Mouse (Mus musculus) intestine, embryonic 15.5 days (tissue): Measurements from ENCODE around the gene Tsen2. TPM values are rescaled to one million over a fixed set of nuclear protein-coding genes. Genes with fewer than 3 reads are reported as not detected.

Source experiments
- ATAC-seq: fragments of 200-750 bp; cut with Nextera tagmentation; 2 replicates; pipeline ENCODE4 v1.8.0; 2017; ENCODE audit warnings: moderate TSS enrichment, moderate library complexity
- H3K27ac ChIP-seq: fragments of 300-500 bp; sonication (generic); 2 replicates; pipeline ENCODE4 v1.5.1; 2015; ENCODE audit warnings: mild to moderate bottlenecking, inconsistent platforms
- H3K27me3 ChIP-seq: fragments of 300-500 bp; sonication (generic); replicated peaks from 2 replicates; pipeline ENCODE4 v1.6.1; 2015; ENCODE audit warnings: inconsistent platforms
- H3K36me3 ChIP-seq: fragments of 300-500 bp; sonication (generic); 2 replicates; pipeline ENCODE4 v1.6.1; 2015; ENCODE audit warnings: inconsistent platforms
- H3K4me1 ChIP-seq: fragments of 300-500 bp; sonication (generic); replicated peaks from 2 replicates; pipeline ENCODE4 v1.6.1; 2015; ENCODE audit warnings: inconsistent platforms
- H3K4me2 ChIP-seq: fragments of 300-500 bp; sonication (generic); replicated peaks from 2 replicates; pipeline ENCODE4 v1.6.1; 2015; ENCODE audit warnings: mild to moderate bottlenecking, inconsistent platforms
- H3K4me3 ChIP-seq: fragments of 300-500 bp; sonication (generic); replicated peaks from 2 replicates; pipeline ENCODE4 v1.5.1; 2015; ENCODE audit warnings: inconsistent platforms
- H3K9ac ChIP-seq: fragments of 300-500 bp; sonication (generic); 2 replicates; pipeline ENCODE4 v1.6.1; 2015; ENCODE audit warnings: inconsistent platforms
- H3K9me3 ChIP-seq: fragments of 300-500 bp; sonication (generic); 2 replicates; pipeline ENCODE4 v1.6.1; 2016; ENCODE audit warnings: inconsistent platforms
- WGBS: fragments of 180-500 bp; shearing (Covaris S2); methylation state at CpG from one replicate; pipeline ENCODE4 v1.1.7; 2015; 5-methylcytosine and 5-hydroxymethylcytosine counted together
- polyA plus RNA-seq: library from polyadenylated mRNA; unstranded; fragments of >200 nt; fragmentation: Nextera tagmentation; extraction: Ambion mirVana; gene quantifications from 2 replicates; pipeline ENCODE4 v1.2.1, GENCODE M21; 2015

Tsen2 gene
- 26.9 and 27.4 TPM in 2 replicates for polyA plus RNA-seq

- WGBS, result under 1% methylated on average over 38 of the region's 38 CpGs
- H3K4me1 ChIP-seq, result peaks cover 13% of the 10 kb centered on the region
Observed at GRCm38 (mm10) chr6:115544442-115544970, at the start of gene Tsen2. TSS of gene Tsen2 (plus strand) at chr6:115544664.

GRCm38 (mm10) chr6:115499540-115499939 is 44.9 kb upstream of the Tsen2 start:
- no peaks in the 10 kb centered on the region for H3K36me3 ChIP-seq
- H3K4me1 ChIP-seq, result peaks cover 12% of the 10 kb centered on the region
- no peaks in the 10 kb centered on the region for H3K27me3 ChIP-seq
- H3K4me3 ChIP-seq, result no peak overlapping the region
- 77% methylated on average over 14 of the region's 14 CpGs for WGBS
- H3K27ac ChIP-seq, result no peak overlapping the region
- no peaks in the 10 kb centered on the region for H3K9me3 ChIP-seq
- ATAC-seq, result no peak
- H3K9ac ChIP-seq, result no peak overlapping the region
- no peak overlapping the region for H3K4me2 ChIP-seq

More at GRCm38 (mm10) chr6:115544442-115544970, at the start of gene Tsen2:
- Histone ChIP-seq H3K9ac (peak within 1 kb of the TSS; percentile 91), H3K36me3 (peaks cover 2% of the 10 kb centered on the region; the same call in 1 of the 2 replicates), H3K9me3 (no peaks in the 10 kb centered on the region), H3K4me2 (peak within 1 kb of the TSS; percentile 84), H3K27me3 (no peaks in the 10 kb centered on the region), H3K27ac (peak within 1 kb of the TSS; percentile 86), H3K4me3 (peak within 1 kb of the TSS; percentile 79)
- ATAC-seq, result peak; percentile 93

DNA sequence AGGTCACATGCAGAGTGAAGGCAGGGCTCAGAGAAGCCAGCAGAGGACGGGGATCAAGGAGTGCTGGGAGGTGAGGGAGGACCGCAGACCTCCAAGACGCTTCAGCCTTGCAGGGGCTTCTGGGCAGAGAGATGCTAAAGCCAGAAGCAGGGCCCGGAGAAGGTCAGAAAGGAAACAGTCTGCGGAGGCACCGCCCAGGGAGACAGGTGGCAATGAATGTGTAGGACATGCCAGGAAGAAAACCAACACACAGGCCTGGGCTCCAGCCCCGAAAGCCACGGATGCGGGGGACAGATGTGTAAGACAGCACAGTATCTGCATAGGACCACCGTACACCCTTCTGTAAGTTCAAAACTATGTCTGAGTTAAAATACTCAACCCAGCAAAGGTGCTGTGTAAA is 44.2 kb upstream of the Tsen2 start:
- 86% methylated on average over 10 of the region's 10 CpGs for WGBS
- H3K27me3 ChIP-seq, result no peaks in the 10 kb centered on the region
- no peak overlapping the region for H3K27ac ChIP-seq
- H3K9me3 ChIP-seq, result no peaks in the 10 kb centered on the region
- no peak for ATAC-seq
- H3K9ac ChIP-seq, result no peak overlapping the region
- H3K36me3 ChIP-seq, result no peaks in the 10 kb centered on the region
- H3K4me2 ChIP-seq, result no peak overlapping the region
- H3K4me3 ChIP-seq, result no peak overlapping the region
- peaks cover 16% of the 10 kb centered on the region for H3K4me1 ChIP-seq

- H3K27me3 ChIP-seq, result no peaks in the 10 kb centered on the region
- WGBS, result 39% methylated on average over 3 of the region's 3 CpGs
- H3K4me3 ChIP-seq, result no peak overlapping the region
- H3K4me2 ChIP-seq, result no peak overlapping the region
- H3K36me3 ChIP-seq, result no peaks in the 10 kb centered on the region
- no peak for ATAC-seq
- H3K9me3 ChIP-seq, result no peaks in the 10 kb centered on the region
- peaks cover 16% of the 10 kb centered on the region for H3K4me1 ChIP-seq
- no peak overlapping the region for H3K27ac ChIP-seq
- no peak overlapping the region for H3K9ac ChIP-seq
Observed at GRCm38 (mm10) chr6:115501131-115501530, 43.3 kb upstream of the Tsen2 start.

DNA sequence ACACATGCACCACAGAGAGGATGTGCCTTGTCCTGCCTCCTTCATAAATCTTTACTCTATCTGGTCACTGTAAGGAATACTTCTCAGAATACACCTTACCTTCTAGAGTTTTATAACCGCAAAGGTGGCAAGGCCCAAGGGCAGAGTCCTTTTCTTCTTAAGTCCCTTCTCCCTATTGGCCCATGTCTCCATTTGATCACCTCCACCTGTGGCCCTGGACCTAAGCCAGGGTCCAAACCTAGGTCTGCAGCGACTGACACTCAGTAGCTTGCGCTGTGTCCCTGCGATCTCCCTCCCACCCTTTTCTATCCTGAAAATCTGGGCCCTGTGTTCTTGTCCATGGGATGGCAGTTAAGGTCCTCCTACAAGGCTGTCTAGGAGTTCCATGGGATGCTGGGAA is 41.4 kb upstream of the Tsen2 start:
- H3K27ac ChIP-seq, result peak overlapping the region; percentile 82

DNA sequence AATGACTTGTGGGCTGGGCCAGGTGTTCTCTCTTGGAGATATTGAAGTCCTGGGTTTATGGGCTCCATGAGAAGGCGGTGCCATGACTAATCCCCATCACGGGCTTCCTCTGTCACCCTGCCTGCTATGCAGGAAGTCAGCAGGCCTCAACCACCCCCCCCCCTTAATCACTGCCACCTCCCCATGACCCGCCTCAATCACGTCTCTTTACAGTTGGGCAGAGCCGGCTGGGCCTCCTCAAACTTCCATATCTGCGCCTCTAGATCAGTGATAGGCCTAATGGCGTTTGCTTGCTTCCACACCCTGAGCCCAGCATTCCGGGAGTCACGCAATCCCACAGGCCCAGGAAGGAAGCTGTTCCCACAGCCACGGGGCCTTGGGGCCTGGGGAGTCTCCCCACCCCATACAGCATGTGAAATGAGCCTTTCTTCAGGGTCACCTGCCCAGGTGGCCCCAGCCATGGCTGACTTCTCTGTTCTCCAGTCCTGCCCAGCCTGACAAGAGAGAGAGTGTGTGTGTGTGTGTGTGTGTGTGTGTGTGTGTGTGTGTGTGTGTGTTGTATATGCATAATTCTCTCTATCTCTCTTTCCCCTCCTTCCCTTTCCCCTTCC is 40.8 kb upstream of the Tsen2 start:
- H3K4me3 ChIP-seq, result no peak overlapping the region
- WGBS, result 63% methylated on average over 10 of the region's 10 CpGs
- peak overlapping the region; percentile 82 for H3K27ac ChIP-seq
- H3K4me1 ChIP-seq, result peaks cover 16% of the 10 kb centered on the region
- H3K27me3 ChIP-seq, result no peaks in the 10 kb centered on the region
- no peaks in the 10 kb centered on the region for H3K9me3 ChIP-seq
- H3K36me3 ChIP-seq, result no peaks in the 10 kb centered on the region
- peak; percentile 91 for ATAC-seq
- H3K9ac ChIP-seq, result no peak overlapping the region
- no peak overlapping the region for H3K4me2 ChIP-seq

More for the DNA sequence above, 41.4 kb upstream of the Tsen2 start:
- Histone ChIP-seq H3K9me3 (no peaks in the 10 kb centered on the region), H3K4me1 (peaks cover 16% of the 10 kb centered on the region), H3K4me2 (no peak overlapping the region), H3K9ac (no peak overlapping the region), H3K27me3 (no peaks in the 10 kb centered on the region), H3K36me3 (no peaks in the 10 kb centered on the region), H3K4me3 (no peak overlapping the region)
- ATAC-seq, result peak; percentile 65
- WGBS, result 85% methylated on average over 4 of the region's 4 CpGs

GRCm38 (mm10) chr6:115504160-115504558 is 40.3 kb upstream of the Tsen2 start:
- H3K9me3 ChIP-seq, result no peaks in the 10 kb centered on the region
- H3K4me3 ChIP-seq, result no peak overlapping the region
- WGBS, result 65% methylated on average over 3 of the region's 3 CpGs
- peak; percentile 27 for ATAC-seq
- no peak overlapping the region for H3K9ac ChIP-seq
- peak overlapping the region; percentile 82 for H3K27ac ChIP-seq
- no peaks in the 10 kb centered on the region for H3K36me3 ChIP-seq
- no peak overlapping the region for H3K4me2 ChIP-seq
- peaks cover 16% of the 10 kb centered on the region for H3K4me1 ChIP-seq
- no peaks in the 10 kb centered on the region for H3K27me3 ChIP-seq

- H3K27ac ChIP-seq, result 0 out of 2 replicates have a peak overlapping the region, but pooled peaks have one; percentile 82
- WGBS, result 77% methylated on average over 5 of the region's 5 CpGs
- H3K4me2 ChIP-seq, result no peak overlapping the region
Observed at GRCm38 (mm10) chr6:115504915-115505314, 39.5 kb upstream of the Tsen2 start.

DNA sequence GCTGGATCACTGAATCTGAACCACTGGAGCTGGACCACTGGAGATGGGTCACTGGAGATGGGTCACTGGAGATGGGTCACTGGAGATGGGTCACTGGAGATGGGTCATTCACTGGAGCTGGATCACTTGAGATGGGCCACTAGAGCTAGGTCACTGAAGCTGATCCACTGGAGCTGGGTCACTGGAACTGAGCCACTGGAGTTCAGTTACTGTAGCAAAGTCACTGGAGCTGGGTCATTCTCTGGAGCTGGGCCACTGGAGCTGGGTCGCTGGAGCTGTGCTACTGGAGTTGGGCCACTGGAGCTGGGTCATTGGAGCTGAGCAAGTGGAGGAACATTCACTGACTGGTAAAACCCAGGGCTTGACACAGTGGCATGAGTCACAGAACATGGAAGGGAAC is 38.0 kb upstream of the Tsen2 start:
- Histone ChIP-seq H3K4me3 (no peak overlapping the region), H3K9ac (no peak overlapping the region), H3K4me2 (no peak overlapping the region), H3K27me3 (no peaks in the 10 kb centered on the region), H3K36me3 (no peaks in the 10 kb centered on the region), H3K27ac (no peak overlapping the region), H3K4me1 (peaks cover 9% of the 10 kb centered on the region; the same call in 1 of the 2 replicates), H3K9me3 (no peaks in the 10 kb centered on the region)
- WGBS, result 93% methylated on average over 1 of the region's 1 CpGs
- ATAC-seq, result no peak

More at GRCm38 (mm10) chr6:115504915-115505314, 39.5 kb upstream of the Tsen2 start:
- H3K4me1 ChIP-seq, result peaks cover 13% of the 10 kb centered on the region
- H3K4me3 ChIP-seq, result no peak overlapping the region
- no peaks in the 10 kb centered on the region for H3K36me3 ChIP-seq
- ATAC-seq, result no peak
- no peaks in the 10 kb centered on the region for H3K27me3 ChIP-seq
- H3K9me3 ChIP-seq, result no peaks in the 10 kb centered on the region
- H3K9ac ChIP-seq, result no peak overlapping the region

DNA sequence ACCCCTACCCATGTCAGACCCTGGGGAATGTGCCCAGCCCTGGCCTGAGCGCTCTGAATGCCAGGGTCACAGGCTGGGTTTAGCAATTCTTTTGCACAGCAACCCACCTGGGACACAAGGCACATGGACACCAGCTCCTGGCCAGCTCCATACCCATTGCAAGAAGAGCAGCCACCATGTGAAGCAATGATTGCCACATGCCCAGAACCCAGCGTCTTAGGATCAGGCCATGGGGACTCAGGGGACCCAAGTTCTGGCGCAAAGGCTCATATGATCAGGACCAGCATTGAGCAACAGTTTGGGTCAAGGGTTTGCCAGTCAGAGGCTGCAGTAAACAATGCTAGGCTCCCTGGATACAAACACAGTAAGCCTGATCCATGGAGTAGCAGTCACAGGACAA is 33.0 kb upstream of the Tsen2 start:
- H3K36me3 ChIP-seq, result no peaks in the 10 kb centered on the region
- no peak overlapping the region for H3K9ac ChIP-seq
- H3K27me3 ChIP-seq, result no peaks in the 10 kb centered on the region
- H3K4me1 ChIP-seq, result no peaks in the 10 kb centered on the region
- H3K4me2 ChIP-seq, result no peak overlapping the region
- 91% methylated on average over 3 of the region's 3 CpGs for WGBS
- no peaks in the 10 kb centered on the region for H3K9me3 ChIP-seq
- no peak overlapping the region for H3K4me3 ChIP-seq
- H3K27ac ChIP-seq, result no peak overlapping the region
- ATAC-seq, result no peak

DNA sequence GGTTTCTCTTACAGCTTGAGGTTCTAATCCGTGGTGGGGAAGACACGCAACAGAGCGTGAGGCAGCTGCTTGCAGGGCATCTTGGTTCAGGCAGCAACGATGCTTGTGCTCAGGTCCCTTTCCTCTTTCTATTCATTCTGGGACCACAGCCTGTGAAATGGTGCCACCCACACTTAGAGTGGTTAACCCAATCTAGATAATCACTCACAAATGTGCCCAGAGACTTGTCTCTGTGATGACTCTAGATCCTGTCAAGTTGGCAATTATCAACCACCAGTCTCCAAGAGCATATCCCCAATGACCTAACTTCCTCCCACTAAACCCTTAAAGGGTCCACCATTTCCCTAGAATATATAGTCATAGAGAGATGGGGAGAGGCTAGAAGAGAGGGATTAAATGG is 31.3 kb upstream of the Tsen2 start:
- Histone ChIP-seq H3K27me3 (no peaks in the 10 kb centered on the region), H3K9me3 (no peaks in the 10 kb centered on the region), H3K36me3 (no peaks in the 10 kb centered on the region), H3K4me3 (no peak overlapping the region), H3K27ac (no peak overlapping the region), H3K9ac (no peak overlapping the region), H3K4me2 (no peak overlapping the region), H3K4me1 (no peaks in the 10 kb centered on the region)
- no peak for ATAC-seq
- WGBS, result 91% methylated on average over 4 of the region's 4 CpGs

DNA sequence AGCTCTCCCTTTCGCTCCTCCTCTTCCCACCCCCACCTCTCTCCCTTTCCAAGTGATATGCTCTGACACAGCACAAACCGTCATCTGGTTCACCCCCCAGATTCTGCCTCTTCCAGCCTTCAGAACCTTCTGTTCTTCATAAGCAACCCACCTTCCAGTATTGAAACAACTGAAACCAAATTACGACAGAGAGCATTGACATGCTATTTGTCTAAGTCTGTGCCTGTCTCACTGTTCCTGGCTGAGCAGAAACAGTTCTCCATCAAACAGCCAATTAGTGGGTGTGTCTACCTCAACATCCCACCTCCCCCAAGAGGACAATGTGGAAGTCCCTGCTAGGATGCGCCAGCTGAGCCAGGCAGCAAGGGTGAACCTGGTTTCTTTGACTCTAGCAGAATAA is 26.6 kb upstream of the Tsen2 start:
- Histone ChIP-seq H3K27ac (no peak overlapping the region), H3K36me3 (no peaks in the 10 kb centered on the region), H3K4me2 (no peak overlapping the region), H3K4me3 (no peak overlapping the region), H3K4me1 (peaks cover 12% of the 10 kb centered on the region), H3K9ac (no peak overlapping the region), H3K27me3 (no peaks in the 10 kb centered on the region), H3K9me3 (no peaks in the 10 kb centered on the region)
- 60% methylated on average over 4 of the region's 4 CpGs for WGBS
- no peak for ATAC-seq

DNA sequence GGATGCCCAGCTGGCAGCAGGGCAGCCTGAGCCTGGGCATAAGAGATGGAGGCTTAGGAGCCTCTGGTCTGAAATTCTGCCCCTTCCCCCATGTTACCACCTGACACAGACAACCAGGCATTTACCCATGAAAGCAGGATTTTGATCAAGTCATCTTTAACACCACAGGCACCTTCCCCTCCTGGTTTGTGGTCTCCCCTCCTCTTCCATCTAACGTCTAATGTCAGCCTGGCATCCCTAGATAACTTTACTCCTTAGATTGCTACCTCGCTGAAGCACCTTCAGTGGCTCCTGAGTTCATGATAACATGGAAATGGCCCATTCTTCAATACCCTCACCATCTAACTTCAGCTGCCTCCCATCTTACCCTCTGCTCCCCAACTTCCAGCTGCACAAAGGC is 26.1 kb upstream of the Tsen2 start:
- no peaks in the 10 kb centered on the region for H3K9me3 ChIP-seq
- no peak overlapping the region for H3K9ac ChIP-seq
- 76% methylated on average over 2 of the region's 2 CpGs for WGBS
- H3K4me1 ChIP-seq, result peaks cover 16% of the 10 kb centered on the region
- H3K36me3 ChIP-seq, result no peaks in the 10 kb centered on the region
- H3K27me3 ChIP-seq, result no peaks in the 10 kb centered on the region
- no peak overlapping the region for H3K4me2 ChIP-seq
- no peak overlapping the region for H3K27ac ChIP-seq
- ATAC-seq, result no peak
- no peak overlapping the region for H3K4me3 ChIP-seq
